Mouse (Mus musculus) granulocyte monocyte progenitor cell, adult 5-6 weeks (primary cell): ENCODE measurements around the gene Lsmem1. TPM values are rescaled to one million over a fixed set of nuclear protein-coding genes. Genes with fewer than 3 reads are reported as not detected.

Experiments used
- ATAC-seq: replicated peaks from 2 replicates; pipeline ENCODE4 v1.8.0; 2016; ENCODE audit warnings: mild to moderate bottlenecking, moderate TSS enrichment, inconsistent platforms; ENCODE audit not compliant: poor library complexity, severe bottlenecking
- total RNA-seq, 2 experiments: library from RNA; stranded (forward) in 1 of 2; stranded (reverse) in 1 of 2; fragments of 200-712, 200-1000 nt in 1 of 2; fragments of >200 nt in 1 of 2; fragmentation: Nextera tagmentation in 1 of 2; gene quantifications; 2 replicates each; pipeline ENCODE4 v1.2.3; 2014 to 2017

Lsmem1 gene
- total RNA-seq, 2 experiments from 2014 or later, result not detected

DNA sequence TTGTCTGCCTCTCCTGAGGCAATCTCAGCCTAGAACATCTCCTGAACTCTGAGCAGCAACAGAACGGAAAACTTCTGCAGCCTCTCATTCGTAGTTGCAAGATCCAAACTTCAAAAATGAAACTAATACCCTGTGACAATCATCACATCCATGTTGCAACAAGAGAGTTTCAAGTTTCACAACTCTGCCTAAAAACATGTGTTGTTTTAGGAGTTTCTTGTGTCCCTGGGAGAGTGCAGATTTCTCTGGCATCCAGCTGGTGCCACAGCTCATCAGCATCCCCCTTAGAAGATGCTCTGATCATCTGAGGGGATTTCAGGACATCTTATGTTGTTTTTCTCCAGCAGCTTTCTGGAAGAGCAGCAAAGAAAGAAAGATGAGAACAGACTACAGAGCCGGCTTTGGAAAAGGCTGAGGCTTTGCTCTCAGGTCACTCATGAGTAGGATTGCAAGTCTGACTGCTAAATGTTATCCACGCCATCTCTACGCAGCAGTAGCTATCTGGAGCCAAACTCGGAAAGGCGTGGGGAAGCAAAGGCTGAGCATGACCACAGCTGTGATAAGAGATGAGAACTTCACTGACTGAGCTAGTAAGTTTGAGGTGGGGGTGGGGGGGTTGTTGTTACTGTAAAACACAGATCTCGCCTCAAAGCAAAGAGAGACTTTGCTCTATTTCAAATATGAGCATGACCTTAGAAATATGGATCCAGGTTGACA, 46.8 kb downstream of the Lsmem1 start:
- peak; percentile 91 for ATAC-seq

GRCm38 (mm10) chr12:40147319-40147718, 52.0 kb downstream of the Lsmem1 start:
- ATAC-seq, result no peak

DNA sequence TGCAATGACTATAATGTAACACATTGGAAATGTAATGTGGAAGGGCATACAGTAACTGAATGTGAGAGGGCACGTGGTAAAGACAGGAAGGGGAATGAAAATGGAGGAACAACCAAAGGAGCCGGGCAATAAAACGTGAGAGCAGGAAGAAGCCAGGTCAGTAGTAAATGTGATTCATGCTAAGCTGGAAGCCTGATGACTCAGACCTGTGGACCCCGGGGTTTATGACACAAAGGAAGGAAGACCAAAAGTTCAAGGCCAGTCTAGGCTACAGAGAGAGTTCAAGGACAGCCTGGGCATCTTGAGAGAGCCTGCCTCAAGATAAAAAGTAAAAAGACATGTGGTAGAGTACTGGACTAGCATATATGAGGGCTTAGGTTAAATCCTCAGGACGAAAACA, 52.8 kb downstream of the Lsmem1 start:
- ATAC-seq, result no peak

GRCm38 (mm10) chr12:40140706-40141105, 58.6 kb downstream of the Lsmem1 start:
- ATAC-seq, result peak; percentile 91

GRCm38 (mm10) chr12:40139484-40140245, 59.6 kb downstream of the Lsmem1 start:
- ATAC-seq, result no peak

DNA sequence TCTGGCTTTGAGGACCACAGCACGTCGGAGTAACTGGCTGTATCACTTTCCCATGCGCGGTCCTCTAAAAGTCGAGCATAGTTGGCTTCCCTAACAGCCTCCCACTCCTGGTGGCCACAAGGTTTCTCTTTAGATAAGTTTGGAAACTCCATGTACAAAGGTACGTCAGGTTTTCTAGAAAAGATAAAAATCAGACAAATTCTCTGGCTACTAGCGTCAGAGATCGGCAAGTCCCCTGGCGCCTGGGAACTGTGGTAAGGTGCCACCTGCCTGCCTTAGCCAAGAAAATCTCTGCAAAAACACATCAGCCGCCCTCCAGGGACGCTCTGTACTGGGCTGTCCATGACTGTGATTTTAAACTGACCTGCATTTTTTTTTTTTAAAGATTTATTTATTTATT, 64.8 kb downstream of the Lsmem1 start:
- no peak for ATAC-seq

- peak; percentile 38 for ATAC-seq
These were observed 65.6 kb downstream of the Lsmem1 start, which contains the start of gene Scin for GRCm38 (mm10) chr12:40133573-40134271. Gene Scin, minus strand, starts transcription at chr12:40134228.

DNA sequence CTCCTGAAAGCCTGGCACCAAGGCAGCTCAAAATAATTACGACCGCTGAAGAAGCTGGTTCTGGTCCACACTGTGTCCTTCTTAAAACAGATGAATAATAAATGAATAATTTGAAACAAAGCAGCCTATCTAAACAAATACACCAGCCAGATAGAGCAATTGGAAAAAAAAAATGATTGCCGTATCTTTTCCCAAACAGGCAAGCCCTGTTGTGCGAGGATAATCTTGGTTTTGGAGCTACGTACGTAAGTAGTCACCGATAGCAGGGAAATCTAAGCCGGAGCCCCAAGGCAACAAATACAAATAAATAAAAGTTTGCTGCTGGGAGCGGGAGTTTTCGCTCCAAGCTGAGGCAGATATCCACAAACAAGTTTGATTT, 66.1 kb downstream of the Lsmem1 start:
- no peak for ATAC-seq

Other genes with a start within 250 kb of the Lsmem1 start
- 7.4 and 19.5 TPM in 2 replicates for gene Arl4a, start 161.5 kb downstream of the Lsmem1 start, total RNA-seq (2014; fragmentation: Nextera tagmentation)
- 11.6 and 13.5 TPM in 2 replicates for gene Arl4a, start 161.5 kb downstream of the Lsmem1 start, total RNA-seq (2017)
- 1.7 and 6.1 TPM in 2 replicates for gene Scin, start 65.3 kb downstream of the Lsmem1 start, total RNA-seq (2014; fragmentation: Nextera tagmentation)
- 1.4 and 1.5 TPM in 2 replicates for gene Scin, start 65.3 kb downstream of the Lsmem1 start, total RNA-seq (2017)
- 91.2 and 111 TPM in 2 replicates for gene Ifrd1, start 49.0 kb upstream of the Lsmem1 start, total RNA-seq (2014; fragmentation: Nextera tagmentation)
- gene Ifrd1, start 49.0 kb upstream of the Lsmem1 start, total RNA-seq (2017), result 107 and 115 TPM in 2 replicates
- 25.7 and 26.9 TPM in 2 replicates for gene Zfp277, start 246.4 kb upstream of the Lsmem1 start, total RNA-seq (2014; fragmentation: Nextera tagmentation)
- 27.5 and 37.7 TPM in 2 replicates for gene Zfp277, start 246.4 kb upstream of the Lsmem1 start, total RNA-seq (2017)
- 0.19 and 1.9 TPM in 2 replicates for gene Dock4, start 246.5 kb upstream of the Lsmem1 start, total RNA-seq (2014; fragmentation: Nextera tagmentation)
- 0.57 and 0.99 TPM in 2 replicates for gene Dock4, start 246.5 kb upstream of the Lsmem1 start, total RNA-seq (2017)